Mouse (Mus musculus) gastrocnemius, adult 8-10 months (tissue): ENCODE results near the gene Gm13276. TPM values are rescaled to one million over a fixed set of nuclear protein-coding genes. Genes with fewer than 3 reads are reported as not detected.
"Not testable (repeated sequence)": the region's sequence is repeated elsewhere in the genome, so short reads cannot be mapped to it uniquely, and the experiment has no call there.

Experiments
- DNase-seq, 2 experiments: peaks; one replicate each; pipeline ENCODE4 v3.0.0; 2022; ENCODE audit warnings: low spot score in 2 of 2
- total RNA-seq, 4 experiments: library from RNA; stranded (reverse); gene quantifications; 2 replicates each; pipeline ENCODE4 v1.2.4; 2022

Gm13276 gene
- total RNA-seq = not detected

DNA sequence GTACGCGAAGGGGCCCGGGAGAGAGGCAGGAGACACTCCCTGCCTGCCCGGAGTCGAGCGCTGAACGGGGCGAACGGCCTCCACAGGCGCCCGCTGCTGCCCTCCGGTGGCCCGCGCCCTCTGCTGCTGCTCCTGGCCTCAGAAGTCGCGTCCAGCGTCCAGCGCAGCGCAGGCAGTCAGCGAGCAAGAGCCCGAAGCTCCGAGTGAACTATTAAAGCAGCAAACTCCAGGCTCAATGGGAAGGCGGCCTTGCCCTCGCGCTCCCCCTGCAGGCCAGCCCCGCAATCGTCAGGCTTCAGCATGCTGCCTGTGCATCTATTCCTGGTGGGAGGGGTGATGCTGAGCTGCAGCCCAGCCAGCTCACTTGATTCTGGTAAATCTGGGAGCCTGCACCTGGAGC is at the start of gene Gm13276:
TSS of gene Gm13276 (plus strand) at position 301 of the 400 bp plus-strand sequence.
- DNase-seq = not testable (repeated sequence)

DNA sequence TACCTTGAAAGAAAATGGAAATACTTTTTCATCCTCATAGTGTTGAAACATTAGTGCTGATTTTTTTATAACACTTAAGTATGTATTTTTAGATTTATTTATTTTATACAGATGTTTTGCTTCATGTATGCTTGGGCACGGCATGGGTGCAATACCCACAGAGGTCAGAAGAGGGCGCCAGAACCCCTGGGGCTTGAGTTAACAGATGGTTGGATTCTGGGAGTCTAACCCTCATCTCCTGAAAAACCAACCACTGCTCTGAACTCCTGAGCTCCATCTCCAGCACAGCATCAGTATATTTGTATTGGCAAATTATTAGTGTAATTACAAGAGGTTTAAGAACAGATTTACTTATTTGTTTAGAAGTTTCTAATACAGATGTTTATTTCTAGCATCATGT is 47.0 kb upstream of the Gm13276 start:
- peak in 1 of 2 experiments; percentile 27 for DNase-seq

- no peak for DNase-seq
These were observed 46.5 kb upstream of the Gm13276 start for GRCm38 (mm10) chr4:88739036-88739435.

DNA sequence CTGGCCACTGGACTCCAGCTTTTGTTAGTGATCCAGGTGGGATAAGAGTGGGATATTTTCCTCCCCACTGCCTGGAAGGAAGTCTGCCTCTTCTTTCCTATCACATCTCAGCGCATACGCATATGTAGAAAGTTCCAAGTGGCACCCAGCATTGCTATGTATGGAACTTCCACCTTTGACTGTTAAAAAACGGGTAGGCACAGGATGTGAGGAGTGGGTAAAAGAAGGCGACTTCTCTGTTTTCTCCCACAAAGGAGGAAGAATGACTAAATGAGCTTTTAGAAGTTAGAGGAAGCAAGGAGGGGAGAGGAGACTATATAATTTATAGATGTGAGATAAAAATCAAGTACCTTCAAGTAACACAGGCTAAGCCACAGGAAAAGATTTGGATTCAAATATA is 44.1 kb upstream of the Gm13276 start:
- DNase-seq = no peak

DNA sequence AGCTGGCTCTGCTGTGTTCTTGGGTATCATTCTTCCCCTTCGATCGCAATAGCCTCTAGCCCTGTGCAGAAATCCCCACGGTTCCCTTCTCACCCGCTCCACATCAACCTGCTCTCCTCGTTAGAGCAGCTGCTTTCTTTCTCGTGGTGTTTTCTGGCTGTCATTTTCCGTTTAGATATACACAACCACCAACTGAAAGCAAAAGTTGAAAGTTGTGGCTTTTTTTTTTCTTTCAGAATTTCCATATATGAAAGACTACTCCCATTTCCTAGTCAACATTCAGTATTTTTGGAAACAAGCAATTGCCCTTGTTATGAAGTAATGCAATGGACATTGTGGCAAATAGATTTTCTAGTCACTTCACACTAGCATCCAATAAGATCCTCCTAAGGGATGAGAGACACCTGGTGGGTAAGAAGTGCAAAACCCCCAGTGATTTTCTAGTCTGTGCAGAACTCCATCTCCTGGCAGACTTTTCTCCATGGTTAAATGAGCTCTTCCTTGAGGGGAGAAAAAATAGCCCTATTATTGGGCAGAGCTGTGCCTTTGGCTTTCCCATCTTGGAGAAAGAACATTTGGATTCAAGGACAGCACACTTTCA is 42.6 kb upstream of the Gm13276 start:
- DNase-seq = no peak

DNA sequence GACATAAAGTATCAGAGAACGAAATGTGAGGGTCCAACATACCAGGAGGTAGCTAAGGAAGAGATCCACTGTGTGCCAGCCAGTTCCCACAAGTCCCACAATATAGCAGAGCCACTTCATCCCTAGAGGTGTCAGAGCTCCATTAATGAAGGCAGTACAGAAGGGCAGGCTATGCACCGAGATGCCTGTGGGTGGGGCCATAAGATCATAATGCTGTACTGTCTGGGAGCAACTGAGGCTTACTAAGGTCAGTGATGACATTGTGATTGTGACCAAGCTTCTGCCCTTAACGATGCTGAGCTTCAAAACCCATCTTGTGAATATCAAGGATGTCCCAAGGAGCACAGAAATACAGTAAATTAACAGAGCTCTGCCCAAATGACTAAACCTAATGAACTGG is 41.3 kb upstream of the Gm13276 start:
- no peak for DNase-seq

GRCm38 (mm10) chr4:88749926-88750325 is 35.6 kb upstream of the Gm13276 start:
- DNase-seq = no peak

GRCm38 (mm10) chr4:88754818-88755340 is 30.6 kb upstream of the Gm13276 start, which contains the start of gene Gm13271:
Gene Gm13271 (plus strand): TSS chr4:88754868.
- peak; percentile 64 to 71 for DNase-seq

- not testable (repeated sequence) for DNase-seq
These were observed 28.7 kb upstream of the Gm13276 start for GRCm38 (mm10) chr4:88756581-88757513.

GRCm38 (mm10) chr4:88757628-88758031 is 27.9 kb upstream of the Gm13276 start:
- peak; percentile 85 to 88 for DNase-seq

DNA sequence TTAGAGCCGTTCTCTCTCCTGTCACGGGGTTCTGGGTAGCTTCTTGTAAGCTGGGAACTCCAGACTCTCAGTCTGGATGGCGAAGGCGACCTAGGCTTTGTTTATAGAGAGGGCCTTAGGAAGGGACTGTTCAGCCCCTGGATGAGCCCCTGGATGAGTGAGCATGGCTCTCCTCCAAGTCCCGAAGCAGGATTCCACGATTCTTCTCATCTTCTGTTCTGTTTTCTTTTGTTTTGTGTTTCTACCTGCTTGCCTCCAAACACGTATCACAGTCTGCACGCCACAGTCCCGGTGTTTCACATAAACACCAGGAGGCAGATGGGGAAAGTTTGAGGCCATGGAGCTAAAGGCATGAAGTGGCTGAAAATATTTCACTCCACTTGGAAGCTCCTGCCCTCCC is 26.8 kb upstream of the Gm13276 start:
- DNase-seq = not testable (repeated sequence)

GRCm38 (mm10) chr4:88759610-88760268 is 25.8 kb upstream of the Gm13276 start, which contains the start of gene Gm13283:
Gene Gm13283 (plus strand): TSS chr4:88760119.
- peak in 1 of 2 experiments; percentile 13 for DNase-seq

GRCm38 (mm10) chr4:88760431-88760830 is 25.1 kb upstream of the Gm13276 start:
- DNase-seq = peak; percentile 46 to 65

DNA sequence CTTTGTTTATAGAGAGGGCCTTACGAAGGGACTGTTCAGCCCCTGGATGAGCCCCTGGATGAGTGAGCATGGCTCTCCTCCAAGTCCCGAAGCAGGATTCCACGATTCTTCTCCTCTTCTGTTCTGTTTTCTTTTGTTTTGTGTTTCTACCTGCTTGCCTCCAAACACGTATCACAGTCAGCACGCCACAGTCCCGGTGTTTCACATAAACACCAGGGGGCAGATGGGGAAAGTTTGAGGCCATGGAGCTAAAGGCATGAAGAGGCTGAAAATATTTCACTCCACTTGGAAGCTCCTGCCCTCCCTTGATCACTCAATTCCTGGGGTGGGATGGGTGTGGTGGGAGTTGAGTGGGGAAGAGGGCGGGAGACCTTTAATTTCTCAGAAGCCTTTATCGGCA is 23.7 kb upstream of the Gm13276 start:
- DNase-seq = peak; percentile 49 to 64

- not testable (repeated sequence) for DNase-seq
These were observed 23.2 kb upstream of the Gm13276 start for GRCm38 (mm10) chr4:88762341-88762740.

DNA sequence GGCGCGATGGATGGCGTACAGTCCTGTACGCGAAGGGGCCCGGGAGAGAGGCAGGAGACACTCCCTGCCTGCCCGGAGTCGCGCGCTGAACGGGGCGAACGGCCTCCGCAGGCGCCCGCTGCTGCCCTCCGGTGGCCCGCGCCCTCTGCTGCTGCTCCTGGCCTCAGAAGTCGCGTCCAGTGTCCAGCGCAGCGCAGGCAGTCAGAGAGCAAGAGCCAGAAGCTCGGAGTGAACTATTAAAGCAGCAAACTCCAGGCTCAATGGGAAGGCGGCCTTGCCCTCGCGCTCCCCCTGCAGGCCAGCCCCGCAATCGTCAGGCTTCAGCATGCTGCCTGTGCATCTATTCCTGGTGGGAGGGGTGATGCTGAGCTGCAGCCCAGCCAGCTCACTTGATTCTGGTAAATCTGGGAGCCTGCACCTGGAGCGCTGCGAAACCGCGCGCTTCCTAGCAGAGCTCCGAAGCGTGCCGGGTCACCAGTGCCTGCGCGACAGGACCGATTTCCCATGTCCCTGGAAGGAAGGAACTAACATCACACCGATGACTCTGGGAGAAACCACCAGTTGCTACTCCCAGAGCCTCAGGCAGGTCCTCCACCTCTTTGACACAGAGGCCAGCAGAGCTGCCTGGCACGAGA is 22.0 kb upstream of the Gm13276 start:
- DNase-seq = peak; percentile 23 to 52

DNA sequence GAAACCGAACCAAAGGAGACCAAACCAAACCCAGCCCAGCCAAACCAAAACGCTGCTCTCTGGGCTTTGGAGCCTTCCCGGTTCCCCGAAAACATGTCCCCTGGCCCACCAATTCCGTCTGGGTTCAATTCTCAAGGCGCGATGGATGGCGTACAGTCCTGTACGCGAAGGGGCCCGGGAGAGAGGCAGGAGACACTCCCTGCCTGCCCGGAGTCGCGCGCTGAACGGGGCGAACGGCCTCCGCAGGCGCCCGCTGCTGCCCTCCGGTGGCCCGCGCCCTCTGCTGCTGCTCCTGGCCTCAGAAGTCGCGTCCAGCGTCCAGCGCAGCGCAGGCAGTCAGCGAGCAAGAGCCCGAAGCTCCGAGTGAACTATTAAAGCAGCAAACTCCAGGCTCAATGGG is 12.0 kb upstream of the Gm13276 start, which contains the start of gene Gm13290:
TSS of gene Gm13290 (plus strand) at position 301 of the 400 bp plus-strand sequence.
- not testable (repeated sequence) for DNase-seq

- not testable (repeated sequence) for DNase-seq
These were observed 8.9 kb upstream of the Gm13276 start, which contains the start of gene Gm13289 for GRCm38 (mm10) chr4:88776622-88777021. Gene Gm13289 (plus strand): TSS chr4:88776922.

DNA sequence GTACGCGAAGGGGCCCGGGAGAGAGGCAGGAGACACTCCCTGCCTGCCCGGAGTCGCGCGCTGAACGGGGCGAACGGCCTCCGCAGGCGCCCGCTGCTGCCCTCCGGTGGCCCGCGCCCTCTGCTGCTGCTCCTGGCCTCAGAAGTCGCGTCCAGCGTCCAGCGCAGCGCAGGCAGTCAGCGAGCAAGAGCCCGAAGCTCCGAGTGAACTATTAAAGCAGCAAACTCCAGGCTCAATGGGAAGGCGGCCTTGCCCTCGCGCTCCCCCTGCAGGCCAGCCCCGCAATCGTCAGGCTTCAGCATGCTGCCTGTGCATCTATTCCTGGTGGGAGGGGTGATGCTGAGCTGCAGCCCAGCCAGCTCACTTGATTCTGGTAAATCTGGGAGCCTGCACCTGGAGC is 6.0 kb upstream of the Gm13276 start, which contains the start of gene Gm13272:
TSS of gene Gm13272 (plus strand) at position 301 of the 400 bp plus-strand sequence.
- DNase-seq = not testable (repeated sequence)

GRCm38 (mm10) chr4:88780320-88780719 is 5.2 kb upstream of the Gm13276 start:
- not testable (repeated sequence) for DNase-seq

GRCm38 (mm10) chr4:88781831-88782230 is 3.7 kb upstream of the Gm13276 start, which contains the start of gene Ifnz:
Gene Ifnz (plus strand): TSS chr4:88782131.
- not testable (repeated sequence) for DNase-seq
